Mouse (Mus musculus) cerebellum, adult 11-12 months (tissue): Measurements from ENCODE around the gene Ttll7.

Experiments used
- DNase-seq: peaks from one replicate; pipeline ENCODE4 v3.0.0; 2022

The Ttll7 gene

DNA sequence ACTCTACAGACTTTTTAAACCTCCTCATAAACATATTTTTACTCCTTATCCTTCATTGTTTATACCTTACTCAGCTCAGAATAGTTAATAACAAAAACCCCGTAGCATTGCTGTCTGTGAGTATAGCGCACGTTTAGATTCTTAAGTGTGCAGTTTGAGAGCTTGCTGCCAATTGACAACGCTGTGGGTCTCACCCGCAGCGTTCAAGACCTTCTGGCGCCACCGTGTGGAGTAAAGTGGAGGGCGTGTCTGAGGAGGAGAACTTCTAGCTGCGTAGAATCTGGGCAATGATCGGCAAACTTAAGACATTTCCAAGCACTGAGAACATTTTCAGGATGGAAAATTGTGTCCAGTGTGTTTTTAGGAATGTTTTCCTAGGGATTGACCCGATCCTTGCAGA lies 62.6 kb downstream of the Ttll7 start:
- DNase-seq = peak; percentile 49

DNA sequence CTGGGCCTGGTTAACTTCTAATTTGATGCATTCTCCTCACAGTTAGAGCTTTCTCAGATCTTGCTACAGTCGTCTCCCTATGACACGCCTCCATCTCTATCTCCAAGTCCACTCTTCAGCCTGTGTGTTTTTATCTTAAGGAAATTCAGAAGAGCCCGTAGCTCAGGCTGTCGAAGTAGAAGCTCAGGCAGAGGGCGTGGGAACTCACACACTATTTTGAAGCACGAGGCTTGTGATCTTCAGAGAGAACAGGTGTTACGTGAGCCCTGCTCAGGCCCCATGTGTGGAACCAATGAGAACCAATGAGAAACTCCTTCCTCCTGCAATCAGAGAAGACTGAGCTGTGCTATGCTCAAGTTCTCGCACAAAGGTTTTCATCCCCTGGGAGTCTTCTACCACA lies 65.7 kb downstream of the Ttll7 start:
- DNase-seq = no peak

DNA sequence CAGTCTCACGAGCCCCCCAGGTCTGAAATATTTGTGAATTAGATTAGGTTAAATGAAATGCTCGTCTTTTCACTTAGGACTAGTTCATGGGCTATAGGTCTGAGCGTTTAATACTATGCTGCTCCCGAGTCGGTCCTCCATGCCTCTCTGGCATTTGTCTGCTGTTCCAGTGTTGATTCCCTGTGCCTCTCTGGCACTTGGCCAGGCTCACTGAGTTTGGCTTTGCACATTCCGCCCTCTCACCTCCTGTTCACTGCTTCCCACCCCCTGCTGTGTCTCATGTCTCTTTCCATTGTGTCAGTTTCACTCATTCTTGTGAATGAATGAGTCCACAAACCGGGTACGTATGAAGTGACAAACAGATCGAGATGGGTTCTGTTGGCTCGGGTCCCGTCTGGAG lies 66.2 kb downstream of the Ttll7 start:
- peak; percentile 81 for DNase-seq

DNA sequence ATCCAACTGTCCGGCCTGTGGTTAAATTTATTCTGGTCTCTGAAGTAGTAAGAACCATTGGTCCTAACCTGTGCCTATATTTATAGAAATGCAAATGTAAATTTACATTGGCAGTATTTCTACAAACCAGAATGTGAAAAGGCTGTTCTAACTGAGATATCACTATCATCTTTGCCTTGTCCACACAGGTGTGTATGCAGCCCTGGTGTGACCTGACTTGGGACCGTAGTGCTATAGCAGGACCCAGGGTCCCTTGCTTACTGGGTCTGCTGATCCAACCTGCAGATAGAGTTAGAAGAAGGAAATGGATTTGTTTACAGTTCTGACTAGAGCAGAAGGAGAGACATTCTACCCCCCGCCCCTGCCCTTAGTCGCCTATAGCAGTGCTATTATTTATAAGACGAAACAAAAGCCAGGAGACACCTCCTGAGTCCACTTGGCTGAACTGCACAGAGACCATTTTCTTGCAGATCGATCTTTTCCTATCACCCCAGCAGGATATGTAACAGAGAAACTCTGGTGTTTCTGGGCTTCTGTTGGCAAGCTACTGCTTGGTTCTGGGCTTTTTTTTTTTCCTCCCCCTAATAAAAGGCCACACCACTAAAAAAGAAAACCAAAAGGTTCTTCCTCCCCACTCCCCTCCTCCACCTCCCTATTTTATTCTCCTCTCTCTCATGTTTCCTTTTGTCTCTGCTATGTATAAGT lies 75.3 kb downstream of the Ttll7 start:
- no peak for DNase-seq

DNA sequence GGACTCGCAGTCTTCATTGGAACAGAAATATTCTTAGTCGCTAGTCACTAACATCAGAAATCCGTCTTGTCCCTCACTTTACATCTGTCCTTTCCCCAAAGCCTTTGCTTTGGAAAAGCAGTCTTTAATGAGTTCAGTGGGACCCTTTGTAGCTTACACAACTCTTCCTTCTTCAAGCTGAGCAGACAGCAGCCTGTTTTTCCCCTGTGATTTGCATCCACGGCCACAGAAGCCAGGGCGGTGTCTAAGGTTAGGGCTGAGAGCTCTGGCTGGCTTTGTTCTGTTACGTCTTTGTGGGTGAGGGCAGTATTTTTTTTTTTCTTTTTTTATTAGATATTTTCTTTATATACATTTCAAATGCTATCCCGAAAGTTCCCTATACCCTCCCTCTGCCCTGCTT lies 76.0 kb downstream of the Ttll7 start:
- DNase-seq = no peak

DNA sequence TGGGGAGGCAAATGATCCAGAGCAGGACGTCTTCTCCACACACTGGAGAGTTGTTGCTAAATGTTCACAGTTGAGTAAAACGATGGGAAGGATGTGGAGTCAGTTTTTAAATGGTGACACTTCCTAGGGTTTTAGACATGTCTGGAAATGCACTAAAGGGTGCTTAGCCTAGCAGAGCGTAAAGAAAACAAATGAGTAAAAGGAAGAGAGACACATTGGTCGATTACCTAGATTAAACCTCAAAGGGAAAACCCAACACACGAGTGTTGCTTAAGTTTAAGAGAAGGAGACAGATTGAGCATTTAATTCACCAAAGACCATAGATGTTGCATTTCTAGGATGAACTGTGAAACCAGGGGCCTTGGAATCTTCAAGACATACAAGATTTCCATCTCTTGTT lies 76.8 kb downstream of the Ttll7 start:
- no peak for DNase-seq

DNA sequence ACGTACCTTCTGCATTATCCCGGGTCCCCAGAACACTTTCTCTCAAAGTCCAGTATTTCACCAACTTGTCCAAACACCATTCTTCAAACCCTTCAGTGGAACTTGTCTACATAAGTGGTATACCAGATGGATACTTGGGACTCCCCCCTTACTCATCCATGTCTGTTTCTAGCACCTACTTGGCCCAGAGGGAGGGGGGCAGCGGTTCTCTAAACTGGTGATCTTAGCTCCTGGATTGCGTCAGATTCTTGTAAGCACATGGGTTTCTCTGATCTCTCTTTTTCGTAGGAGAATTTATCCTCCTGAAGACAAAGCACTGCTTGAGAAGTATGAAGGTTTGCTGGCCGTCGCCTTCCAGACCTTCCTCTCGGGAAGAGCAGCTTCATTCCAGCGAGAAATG lies 79.0 kb downstream of the Ttll7 start:
- DNase-seq = no peak

DNA sequence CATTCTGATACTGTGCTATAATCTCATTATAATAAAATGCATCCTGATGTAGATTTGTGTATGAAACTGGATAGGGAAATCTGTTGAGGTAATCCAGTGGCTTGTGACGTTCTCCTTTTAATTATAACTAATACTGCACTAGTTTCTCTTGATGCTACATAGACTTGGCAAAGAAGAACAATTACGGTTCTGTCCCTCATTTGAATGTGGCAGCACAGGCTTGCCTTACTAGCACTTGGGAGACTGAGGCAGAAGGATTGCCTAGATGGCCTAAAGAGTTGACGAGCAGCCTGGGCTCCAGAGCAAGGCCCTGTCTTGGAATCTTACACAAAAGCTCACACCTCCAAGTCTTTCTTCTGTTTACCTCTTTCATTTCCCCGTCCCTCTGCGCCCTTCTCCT lies 80.3 kb downstream of the Ttll7 start:
- DNase-seq = no peak

DNA sequence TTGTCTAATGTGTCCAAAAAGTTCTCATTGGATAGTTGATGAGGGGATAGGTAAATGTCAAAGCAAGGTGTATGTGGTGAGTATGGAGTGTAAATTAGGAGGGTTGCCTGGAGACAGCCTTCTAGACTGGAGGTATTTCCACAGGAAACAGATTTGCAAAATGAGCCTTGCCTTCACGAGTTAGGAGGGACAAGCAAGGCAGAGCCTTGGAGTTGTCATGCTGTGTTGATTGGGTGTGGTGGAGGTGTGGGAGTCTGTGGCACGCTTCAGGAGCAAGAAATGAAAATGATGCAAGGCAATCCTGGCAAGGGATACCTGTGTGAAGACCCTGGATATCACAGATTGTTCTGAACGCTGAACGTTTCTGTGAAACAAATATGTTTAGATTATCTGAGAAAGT lies 84.7 kb downstream of the Ttll7 start:
- no peak for DNase-seq

DNA sequence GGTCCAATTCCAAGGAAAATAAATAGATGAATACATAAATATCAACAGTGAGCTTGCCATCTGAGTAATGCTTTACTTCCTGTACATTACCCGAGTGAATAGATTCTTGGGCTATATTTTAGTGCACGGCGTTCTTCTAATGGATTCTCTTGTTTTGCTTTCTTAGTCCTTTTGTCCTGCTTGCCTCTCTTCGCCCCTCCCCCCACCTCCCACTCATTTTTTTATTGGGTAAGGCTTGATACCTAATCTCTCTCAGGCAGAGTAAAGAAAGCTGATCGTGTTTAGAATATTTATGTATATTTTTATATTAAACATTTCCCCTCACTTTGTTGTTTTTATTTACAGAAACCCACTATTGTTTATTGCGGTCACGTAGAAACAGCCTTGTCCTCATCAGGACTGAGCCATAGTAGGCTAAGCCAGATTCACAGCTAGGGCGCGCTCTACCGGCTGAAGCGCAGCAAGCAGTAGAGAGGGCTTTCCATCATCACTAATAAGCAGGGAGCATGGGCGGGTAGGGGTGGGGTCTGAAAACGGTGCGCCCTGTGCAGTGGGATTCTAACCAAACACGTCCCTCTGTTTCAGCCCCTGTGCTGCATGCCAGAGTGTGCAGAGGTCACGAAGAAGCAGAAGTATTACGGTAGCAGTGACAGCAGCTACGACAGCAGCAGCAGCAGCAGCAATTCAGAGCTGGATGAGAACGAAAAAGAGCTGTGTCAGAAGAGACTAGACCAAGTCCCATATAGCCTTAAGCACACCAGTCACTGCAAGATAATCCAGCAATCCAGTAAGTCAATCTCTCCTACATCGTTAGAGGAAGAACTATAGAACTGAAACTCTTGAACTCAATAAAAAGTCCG lies 87.5 kb downstream of the Ttll7 start:
- no peak for DNase-seq

DNA sequence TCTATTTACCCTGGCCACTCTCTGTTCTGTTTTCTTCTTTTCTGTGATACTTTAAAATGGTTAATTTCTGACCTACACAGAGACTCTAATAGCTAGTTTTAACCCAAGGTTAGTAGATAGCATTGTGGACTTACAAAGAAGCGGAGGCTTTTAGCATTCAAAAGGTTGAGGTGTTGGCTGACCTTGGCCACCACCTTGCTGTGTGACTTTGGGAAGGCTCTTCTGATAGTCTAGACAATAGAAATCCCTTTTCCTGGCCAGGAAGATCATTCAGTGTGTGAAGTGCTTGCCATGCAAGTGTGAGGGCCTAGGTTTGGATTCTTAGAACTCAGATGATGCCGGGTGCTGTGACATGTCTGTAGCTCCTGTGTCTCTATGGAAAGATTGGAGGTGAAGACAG lies 90.9 kb downstream of the Ttll7 start:
- no peak for DNase-seq

DNA sequence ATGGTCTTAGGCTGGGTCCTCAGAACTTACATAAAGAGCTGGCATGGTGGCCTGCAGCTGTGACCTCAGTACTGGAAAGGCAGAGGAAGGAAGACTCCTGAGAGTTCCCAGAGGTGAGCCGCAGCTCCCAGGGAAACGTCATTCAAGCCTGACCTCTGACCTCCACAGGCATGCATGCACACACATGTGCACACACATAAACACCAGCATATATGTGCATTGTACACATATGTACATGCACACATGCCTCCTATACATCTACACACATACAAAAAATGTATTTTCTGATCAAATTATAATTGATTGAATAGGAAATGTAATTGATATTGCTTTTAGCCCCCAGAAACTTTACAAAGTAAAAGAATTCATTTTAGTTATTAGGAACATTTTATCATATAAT lies 93.2 kb downstream of the Ttll7 start:
- DNase-seq = no peak

DNA sequence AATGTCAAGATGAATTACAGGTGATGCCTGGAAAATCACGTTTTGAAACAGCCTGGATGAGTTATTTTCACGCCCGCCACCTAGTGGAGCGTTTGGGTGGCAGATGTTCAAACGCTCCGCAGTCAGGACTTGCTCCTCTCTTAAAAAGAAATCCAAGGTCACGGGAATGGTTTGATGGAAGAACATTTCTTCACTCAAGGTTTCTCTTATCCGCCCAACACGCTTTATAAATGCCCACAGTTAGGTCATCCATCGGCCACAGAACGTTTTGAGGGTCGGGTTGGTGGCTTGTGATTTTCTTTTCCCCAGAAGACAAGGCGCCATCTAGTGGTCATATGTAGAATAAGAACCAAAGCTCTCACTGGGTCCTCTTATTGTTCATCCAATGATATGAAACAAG lies 93.7 kb downstream of the Ttll7 start:
- DNase-seq = peak; percentile 39

DNA sequence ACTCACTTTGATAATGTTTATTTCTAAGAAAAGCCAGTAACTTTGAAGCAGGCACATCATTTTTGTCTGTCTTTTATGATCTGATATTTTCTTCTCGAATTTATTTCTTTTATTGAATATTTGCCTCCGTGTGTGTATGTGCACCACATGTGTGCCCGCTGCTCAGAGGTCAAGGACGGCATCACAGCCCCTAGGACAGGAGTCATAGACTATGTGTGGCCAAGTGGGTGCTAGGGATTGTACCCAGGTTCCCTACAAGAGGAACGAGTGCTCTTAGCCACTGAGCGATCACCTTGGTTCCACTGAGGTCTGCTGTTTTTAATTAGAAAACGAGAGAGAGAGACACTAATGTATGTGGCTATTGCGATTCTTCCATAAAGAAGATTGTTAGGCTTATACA lies 94.5 kb downstream of the Ttll7 start:
- DNase-seq = no peak

DNA sequence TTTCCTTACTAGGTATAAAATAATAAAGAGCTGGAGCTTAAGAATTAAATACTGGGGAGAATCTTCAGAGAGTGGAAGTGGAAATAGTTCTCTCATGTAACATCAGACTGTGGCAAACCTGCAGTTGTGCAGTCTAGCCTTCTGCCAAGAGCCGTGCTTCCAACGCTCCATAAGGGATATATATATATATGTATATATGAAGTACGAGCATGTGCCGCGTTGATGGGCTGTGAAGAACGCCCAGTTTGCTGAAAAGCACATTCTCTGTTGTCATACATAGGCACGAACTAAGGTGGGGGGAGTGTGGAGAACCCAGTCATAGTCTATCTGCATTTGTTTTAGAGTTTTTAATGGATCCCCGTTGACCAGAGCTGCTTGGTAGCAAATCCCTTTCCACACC lies 104.6 kb downstream of the Ttll7 start:
- no peak for DNase-seq

DNA sequence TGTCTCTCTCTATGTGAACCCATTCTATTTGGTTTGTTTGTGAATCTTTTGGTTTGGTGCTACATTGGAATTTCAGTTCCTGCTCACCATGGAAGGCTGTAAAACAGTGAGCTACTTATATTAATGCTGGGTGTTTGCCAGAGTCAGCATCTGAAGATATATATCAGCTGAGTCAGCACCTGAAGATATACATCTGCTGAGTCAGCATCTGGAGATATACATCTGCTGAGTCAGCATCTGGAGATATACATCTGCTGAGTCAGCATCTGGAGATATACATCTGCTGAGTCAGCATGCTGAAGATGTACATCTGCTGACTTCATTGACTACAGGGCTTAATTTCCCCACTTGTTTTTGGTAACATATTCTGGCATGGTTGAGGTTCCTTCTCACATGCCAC lies 110.7 kb downstream of the Ttll7 start:
- no peak for DNase-seq

DNA sequence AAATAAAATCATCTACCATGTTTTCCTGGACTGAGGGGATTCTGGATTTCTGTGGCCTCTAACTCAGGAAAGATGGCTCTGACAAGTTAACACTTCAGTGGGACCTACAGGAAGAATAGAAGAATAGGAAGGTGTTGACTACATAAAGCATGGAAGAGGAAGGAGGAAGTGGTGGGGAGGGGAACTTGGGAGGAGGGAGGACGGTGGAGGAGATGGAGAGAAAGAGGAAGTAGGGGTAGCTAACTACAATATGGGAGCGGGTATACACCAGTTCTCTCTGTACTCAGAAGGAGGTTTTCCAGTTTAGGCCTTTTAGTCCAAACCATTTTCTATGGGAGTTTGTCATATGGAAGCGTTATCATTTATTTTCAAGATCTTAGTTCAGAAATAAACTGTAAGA lies 112.2 kb downstream of the Ttll7 start:
- DNase-seq = no peak

DNA sequence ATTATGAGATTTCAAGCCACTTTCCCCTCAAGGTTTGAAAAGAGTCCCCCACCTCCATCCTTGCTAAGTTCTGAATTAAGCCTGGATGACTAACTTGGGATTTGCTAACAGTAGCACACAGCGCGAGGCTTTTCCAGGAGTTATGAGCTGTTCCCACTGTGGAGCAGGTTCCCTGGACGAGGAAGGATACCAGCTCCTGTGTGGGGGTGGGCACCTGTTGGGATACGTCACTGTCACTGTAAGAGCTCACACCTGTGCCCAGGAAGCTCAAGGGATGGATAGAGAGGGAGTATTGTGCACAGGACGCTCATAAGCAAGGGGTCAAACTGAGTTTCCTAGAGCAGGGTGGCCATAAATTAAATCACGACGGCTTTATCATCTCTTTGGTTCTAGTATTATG lies 115.1 kb downstream of the Ttll7 start:
- DNase-seq = no peak

DNA sequence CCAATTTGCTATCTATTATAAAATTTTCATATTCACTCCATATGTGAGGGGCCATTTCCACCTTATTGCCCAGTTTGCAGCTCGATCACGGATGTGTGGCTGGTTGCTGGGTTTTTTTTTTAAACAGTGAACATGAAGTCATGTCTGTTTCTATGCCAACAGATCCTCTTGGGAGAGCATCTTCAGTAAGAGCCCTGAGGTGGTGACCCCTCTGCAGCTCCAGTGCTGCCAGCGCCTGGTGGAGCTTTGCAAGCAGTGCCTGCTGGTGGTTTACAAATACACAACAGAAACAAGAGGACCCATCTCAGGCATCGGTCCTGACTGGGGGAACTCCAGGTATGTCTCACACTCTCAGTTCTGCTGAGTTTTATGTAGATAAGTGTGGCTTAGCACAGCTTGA lies 115.7 kb downstream of the Ttll7 start:
- no peak for DNase-seq

DNA sequence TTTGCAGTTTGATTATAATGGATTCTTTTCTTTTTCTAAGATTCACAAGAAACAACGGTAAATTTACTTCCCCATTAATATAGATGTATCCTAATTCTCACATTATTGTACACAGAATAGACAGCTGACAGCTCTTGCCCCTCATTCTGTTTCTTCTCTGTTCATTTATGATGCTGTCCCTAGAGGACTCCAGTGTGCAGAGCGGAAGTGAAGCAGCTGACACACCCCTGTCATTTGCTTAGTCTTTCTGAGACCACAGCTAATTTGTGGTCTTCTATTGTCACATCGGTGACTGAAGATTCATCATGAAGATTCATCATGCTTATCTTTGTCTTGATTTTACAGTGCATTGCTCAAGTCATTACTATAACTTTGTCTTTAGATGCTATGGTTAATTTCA lies 126.1 kb downstream of the Ttll7 start:
- no peak for DNase-seq

DNA sequence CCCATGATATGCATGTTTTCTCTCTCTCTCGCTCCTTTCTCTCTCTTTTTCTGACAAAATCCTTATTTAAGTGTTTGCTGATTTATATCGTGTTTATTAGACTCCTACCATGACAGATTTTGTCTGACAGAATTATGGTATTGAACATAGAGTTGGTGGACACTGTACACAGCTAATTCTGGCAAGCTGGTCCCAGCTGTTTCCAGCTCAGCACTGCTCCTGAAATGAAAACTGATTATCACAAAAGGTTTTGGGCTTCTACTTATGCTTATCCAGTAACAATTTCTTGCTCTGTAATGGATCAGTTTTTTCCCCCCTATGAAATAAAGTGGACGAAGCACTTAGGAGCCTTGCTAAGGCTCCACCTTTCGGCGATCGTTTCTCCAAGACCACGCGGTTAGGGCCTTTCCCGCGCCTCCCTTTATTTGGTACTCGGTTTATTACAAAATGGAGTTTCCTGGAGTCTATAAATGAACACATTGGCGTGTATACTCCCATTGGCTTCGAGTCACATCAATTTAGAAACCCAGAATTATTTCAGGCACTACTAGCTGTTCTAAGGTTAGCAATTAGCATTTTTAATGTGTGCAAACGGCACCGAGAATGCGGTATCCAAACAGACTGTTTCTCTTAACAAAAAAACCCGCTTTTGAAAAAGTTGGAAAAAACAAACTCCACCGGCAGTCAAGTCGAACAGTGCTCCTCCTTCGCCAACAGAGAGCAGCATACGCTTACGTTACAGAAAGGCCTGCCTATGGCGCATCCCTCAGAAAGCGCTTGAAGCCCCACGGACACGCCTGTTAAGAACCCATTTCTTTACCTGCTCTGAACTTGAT lies 141.9 kb downstream of the Ttll7 start:
- DNase-seq = no peak

DNA sequence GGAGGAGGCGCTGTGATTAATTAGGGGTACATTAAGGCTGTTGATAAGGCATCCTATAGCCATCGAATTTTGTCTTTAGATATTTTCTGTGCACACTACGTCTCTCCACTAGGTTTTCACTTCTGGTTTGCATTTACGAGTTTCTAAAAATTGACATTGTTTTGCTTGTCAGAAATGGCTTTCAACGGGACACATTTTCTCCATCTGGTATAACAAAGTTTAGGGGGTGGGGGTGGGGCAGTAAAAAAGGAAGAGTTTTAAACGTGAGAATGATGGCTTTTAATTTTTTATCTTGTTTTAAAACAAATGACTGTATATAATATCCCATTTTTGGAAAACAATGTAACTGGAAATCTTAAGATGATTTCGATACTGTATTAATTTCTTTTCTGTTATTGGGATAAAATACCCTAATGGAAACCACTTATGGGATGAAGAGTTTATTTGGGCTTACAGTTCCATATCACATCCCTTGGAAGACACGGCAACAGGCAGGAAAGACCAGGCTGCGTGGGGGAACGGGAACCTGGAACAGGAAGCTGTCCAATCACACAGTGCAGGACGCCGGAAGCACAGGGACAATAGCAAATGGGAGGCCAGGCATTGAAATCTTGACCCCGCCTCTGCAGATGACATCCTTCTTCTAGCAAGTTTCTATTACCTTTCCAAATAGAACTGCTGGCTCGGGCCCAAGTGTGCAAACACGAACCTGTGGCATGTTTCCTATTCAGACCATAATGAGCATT lies 142.7 kb downstream of the Ttll7 start:
- no peak for DNase-seq

DNA sequence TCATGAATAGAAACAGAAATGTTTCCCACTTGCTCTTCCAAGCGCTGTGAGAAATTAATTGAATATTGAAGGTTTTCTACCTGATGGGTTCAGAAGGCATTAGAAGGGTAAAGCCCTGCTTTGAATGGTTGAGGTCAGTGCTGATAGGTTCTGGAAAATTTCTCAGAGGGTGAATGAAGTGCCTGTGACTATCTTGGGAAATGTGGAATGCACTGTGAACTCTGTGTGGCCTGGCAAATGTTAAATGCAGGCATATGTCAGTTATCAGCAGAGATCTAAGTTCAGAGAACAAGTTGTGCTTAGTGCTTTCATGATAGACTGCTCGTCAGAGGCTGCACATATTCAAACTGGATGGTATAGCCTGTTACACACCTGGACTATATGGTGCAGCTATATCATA lies 147.0 kb downstream of the Ttll7 start:
- no peak for DNase-seq
